Mouse (Mus musculus) kidney, postnatal 25 days (tissue): ENCODE measurements around the gene Dock1.

ENCODE experiments used
- DNase-seq, 2 experiments: peaks; one replicate each; pipeline ENCODE4 v3.0.0; 2021; ENCODE audit warnings: mixed read lengths in 2 of 2

Dock1 gene

GRCm38 (mm10) chr7:134696126-134696979 is 25.9 kb downstream of the Dock1 start:
- DNase-seq = no peak

- peak in 1 of 2 experiments; percentile 39 for DNase-seq
These were observed 27.0 kb downstream of the Dock1 start for GRCm38 (mm10) chr7:134697479-134697878.

- no peak for DNase-seq
These were observed 27.8 kb downstream of the Dock1 start for GRCm38 (mm10) chr7:134698246-134698645.

- DNase-seq = no peak
These were observed 29.5 kb downstream of the Dock1 start for GRCm38 (mm10) chr7:134700001-134700400.

- DNase-seq = no peak
These were observed 32.0 kb downstream of the Dock1 start for GRCm38 (mm10) chr7:134702481-134702880.

GRCm38 (mm10) chr7:134703704-134704103 is 33.2 kb downstream of the Dock1 start:
- DNase-seq = peak; percentile 79 to 87

- DNase-seq = peak in 1 of 2 experiments; percentile 49
These were observed 38.9 kb downstream of the Dock1 start for GRCm38 (mm10) chr7:134709226-134709853.

GRCm38 (mm10) chr7:134711576-134711975 is 41.1 kb downstream of the Dock1 start:
- DNase-seq = no peak

- DNase-seq = no peak
These were observed 49.0 kb downstream of the Dock1 start for GRCm38 (mm10) chr7:134719406-134719805.

- no peak for DNase-seq
These were observed 51.9 kb downstream of the Dock1 start for GRCm38 (mm10) chr7:134722361-134722760.

GRCm38 (mm10) chr7:134722955-134723354 is 52.5 kb downstream of the Dock1 start:
- no peak for DNase-seq

- DNase-seq = no peak
These were observed 53.1 kb downstream of the Dock1 start for GRCm38 (mm10) chr7:134723509-134723908.

- DNase-seq = no peak
These were observed 54.4 kb downstream of the Dock1 start for GRCm38 (mm10) chr7:134724841-134725240.

GRCm38 (mm10) chr7:134725551-134726529 is 55.4 kb downstream of the Dock1 start:
- no peak for DNase-seq

GRCm38 (mm10) chr7:134726530-134727258 is 56.2 kb downstream of the Dock1 start:
- DNase-seq = no peak

GRCm38 (mm10) chr7:134729348-134729747 is 58.9 kb downstream of the Dock1 start:
- DNase-seq = peak in 1 of 2 experiments; percentile 34

- no peak for DNase-seq
These were observed 60.1 kb downstream of the Dock1 start for GRCm38 (mm10) chr7:134730406-134731126.

GRCm38 (mm10) chr7:134747059-134747458 is 76.6 kb downstream of the Dock1 start:
- no peak for DNase-seq

- no peak for DNase-seq
These were observed 77.9 kb downstream of the Dock1 start for GRCm38 (mm10) chr7:134748376-134748775.

- no peak for DNase-seq
These were observed 79.2 kb downstream of the Dock1 start for GRCm38 (mm10) chr7:134749613-134750012.

GRCm38 (mm10) chr7:134751496-134751895 is 81.0 kb downstream of the Dock1 start:
- no peak for DNase-seq
